Mouse (Mus musculus) lung, postnatal 0 days (tissue): ENCODE measurements around the gene Sbf2.

Experiments
- CTCF ChIP-seq: IDR thresholded peaks from 2 replicates; pipeline ENCODE4 v1.5.1; 2016; ENCODE audit warnings: antibody characterized with exemption, mild to moderate bottlenecking
- EP300 ChIP-seq: IDR thresholded peaks from 2 replicates; pipeline ENCODE4 v1.6.1; 2016; ENCODE audit warnings: antibody characterized with exemption, mild to moderate bottlenecking, control low read depth

- peak; percentile 46 for TF ChIP-seq CTCF
- no peak for TF ChIP-seq EP300
These were observed 342.3 kb downstream of the Sbf2 start for GRCm38 (mm10) chr7:110272434-110272833.
